Mouse (Mus musculus) erythroblast, adult 5-6 weeks (primary cell): ENCODE measurements around the gene Cdk5. TPM values are rescaled to one million over a fixed set of nuclear protein-coding genes. Genes with fewer than 3 reads are reported as not detected.

Experiments used
- ATAC-seq: replicated peaks from 2 replicates; pipeline ENCODE4 v1.8.0; 2016; ENCODE audit warnings: moderate number of reproducible peaks, mild to moderate bottlenecking, moderate TSS enrichment, inconsistent platforms; ENCODE audit not compliant: poor library complexity, low FRiP score, severe bottlenecking
- total RNA-seq, 2 experiments: library from RNA; stranded (forward) in 1 of 2; stranded (reverse) in 1 of 2; fragments of 150-400 nt in 1 of 2; fragments of 200-764, 138-1000 nt in 1 of 2; gene quantifications; 2 replicates each; pipeline versions ENCODE4 v1.2.3 to v1.2.4; 2015 to 2017; ENCODE audit warnings: low replicate concordance in 2 of 2

Cdk5 gene
- total RNA-seq (2015; ENCODE audit: low replicate concordance) (0.58 and 4.2 TPM in 2 replicates), total RNA-seq (2017; ENCODE audit: low replicate concordance) (2.5 and 3.5 TPM in 2 replicates)

DNA sequence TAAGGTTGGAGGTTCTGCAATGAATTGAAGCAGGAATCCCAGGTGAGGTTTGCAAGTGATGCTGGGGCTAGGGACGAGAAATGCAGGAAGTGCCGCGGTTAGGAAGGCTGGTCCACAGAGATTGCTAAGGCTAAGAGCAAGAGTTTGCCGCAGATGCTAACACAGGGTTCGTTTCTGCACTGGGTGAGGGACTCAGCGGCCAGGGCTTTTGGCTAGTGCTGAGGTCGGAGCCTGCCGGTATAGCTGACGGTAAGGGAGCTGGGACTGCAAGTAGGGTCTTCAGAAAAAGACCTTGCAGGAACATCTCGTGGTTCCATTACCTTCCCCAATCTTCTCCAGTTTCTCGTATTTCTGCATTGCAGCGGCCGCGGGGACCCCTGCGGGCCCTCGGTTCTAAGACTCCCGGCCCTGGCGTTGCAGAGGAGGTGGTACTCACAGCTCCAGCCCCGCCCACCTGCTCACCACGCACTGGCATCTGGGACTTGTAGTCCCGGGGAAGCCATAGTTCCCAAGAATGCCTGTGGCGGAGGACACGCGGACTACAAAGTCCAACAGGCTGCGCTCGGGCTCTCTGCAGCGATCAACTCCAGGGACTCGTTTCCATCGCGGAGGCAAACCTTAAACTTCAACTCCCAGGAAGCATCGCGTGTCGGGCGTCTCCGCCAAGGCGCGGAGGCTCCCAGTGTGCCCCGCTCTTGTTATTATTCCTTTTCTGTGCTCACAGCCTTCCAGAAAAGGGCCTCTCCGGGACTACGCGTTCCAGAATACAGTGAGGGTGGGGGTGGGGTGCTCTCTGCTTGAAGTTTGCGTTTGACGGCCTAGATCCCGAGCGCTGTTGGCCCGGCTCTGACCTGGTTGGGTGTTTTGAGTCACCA, at the start of gene Cdk5, which contains the start of gene Slc4a2:
TSS of gene Cdk5 (minus strand) at position 402 of the 875 bp plus-strand sequence.
TSS of gene Slc4a2 (plus strand) at position 709 of the 875 bp plus-strand sequence.
- peak; percentile 89 for ATAC-seq

DNA sequence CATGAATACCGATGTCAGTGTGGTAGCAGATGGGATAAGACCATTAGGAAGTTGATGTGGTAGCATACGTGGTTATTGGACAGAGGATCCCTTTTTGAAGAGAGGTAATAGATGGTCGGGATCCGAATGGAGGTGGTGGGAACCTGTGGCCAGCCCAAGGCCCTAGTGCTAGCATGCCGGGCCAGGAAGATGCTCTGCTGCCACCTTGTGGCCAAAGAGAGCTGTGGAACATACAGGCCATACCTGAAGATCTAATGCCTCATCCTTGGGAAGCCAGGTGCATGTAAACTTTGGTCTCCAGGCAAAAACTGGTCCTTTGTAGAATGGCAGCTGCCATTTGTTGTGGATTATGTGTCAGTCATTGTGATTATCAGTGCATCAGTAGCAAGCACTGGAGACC, 47.3 kb upstream of the Cdk5 start:
- peak; percentile 84 for ATAC-seq

DNA sequence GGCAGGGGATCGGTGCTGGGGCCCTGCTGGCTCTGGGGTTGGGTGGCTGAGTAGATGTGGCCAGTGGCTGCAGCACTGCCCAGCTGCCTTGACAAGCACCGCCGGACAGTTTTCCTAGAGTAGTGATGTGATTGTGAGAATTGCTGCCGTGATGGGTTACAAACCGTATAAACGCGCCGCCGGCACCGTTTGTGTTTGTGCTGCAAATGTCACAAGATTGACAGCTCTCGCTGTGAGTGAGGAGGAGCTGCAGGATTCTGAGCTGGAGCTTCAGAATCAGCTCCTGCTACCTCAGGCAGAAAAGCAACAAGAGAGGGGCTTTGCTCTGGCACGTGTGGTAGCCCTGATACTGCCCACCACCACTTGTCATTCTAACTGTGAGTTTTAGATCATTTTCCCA, 43.4 kb upstream of the Cdk5 start:
- ATAC-seq: no peak

DNA sequence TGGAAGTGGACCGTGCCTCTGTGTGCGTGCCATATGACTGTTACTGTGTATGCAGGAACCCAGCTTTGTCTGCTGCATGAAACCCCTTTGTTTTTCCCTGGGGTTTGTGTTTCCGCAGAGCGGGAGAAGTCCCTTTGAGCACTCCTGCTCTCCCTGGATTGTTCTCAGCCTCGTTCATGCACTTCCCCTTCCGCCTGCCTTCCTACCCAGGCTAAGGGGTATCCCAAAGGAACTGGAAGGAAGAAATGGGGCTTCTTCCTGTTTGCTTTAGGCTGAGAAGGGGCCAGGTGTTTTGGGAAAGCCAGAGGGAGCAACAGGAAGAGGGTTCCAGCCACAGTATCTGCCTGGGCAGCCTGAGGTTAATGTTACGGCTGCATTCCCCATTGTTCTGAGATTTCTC, 32.3 kb upstream of the Cdk5 start:
- no peak for ATAC-seq

DNA sequence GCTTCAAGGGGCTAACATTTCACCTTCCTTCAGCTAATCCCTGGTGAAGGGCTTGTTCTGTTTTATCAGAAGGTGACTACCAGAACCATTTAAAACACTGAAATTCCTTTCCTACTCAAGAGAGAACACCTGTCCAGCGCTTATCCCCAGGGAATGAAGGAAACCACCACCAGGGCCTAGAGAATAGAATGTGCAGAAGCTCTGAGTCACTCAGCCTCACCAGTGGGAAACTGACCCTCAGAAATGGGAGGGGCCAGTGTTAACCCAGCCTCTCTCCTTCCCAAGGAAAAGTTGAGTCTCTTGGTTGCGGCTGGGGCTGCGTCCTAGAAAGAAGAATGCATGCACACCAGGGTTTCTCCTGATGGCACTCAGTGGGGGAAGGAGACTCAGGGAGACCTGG, 31.7 kb upstream of the Cdk5 start:
- no peak for ATAC-seq

DNA sequence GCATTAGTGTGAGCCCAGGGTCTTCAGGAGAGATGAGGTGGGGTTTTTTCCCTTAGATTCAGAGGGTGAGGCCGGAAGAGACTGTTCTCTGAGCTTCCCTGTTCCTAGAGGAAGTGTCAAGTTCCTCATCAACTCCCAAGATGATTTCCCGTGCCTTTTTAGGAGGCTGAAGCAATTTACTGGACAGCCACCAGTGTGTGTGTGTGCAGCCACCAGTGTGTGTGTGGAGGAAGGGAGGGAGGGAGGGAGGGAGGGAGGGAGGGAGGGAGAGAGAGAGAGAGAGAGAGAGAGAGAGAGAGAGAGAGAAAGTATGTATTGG, 30.6 kb upstream of the Cdk5 start:
- no peak for ATAC-seq

DNA sequence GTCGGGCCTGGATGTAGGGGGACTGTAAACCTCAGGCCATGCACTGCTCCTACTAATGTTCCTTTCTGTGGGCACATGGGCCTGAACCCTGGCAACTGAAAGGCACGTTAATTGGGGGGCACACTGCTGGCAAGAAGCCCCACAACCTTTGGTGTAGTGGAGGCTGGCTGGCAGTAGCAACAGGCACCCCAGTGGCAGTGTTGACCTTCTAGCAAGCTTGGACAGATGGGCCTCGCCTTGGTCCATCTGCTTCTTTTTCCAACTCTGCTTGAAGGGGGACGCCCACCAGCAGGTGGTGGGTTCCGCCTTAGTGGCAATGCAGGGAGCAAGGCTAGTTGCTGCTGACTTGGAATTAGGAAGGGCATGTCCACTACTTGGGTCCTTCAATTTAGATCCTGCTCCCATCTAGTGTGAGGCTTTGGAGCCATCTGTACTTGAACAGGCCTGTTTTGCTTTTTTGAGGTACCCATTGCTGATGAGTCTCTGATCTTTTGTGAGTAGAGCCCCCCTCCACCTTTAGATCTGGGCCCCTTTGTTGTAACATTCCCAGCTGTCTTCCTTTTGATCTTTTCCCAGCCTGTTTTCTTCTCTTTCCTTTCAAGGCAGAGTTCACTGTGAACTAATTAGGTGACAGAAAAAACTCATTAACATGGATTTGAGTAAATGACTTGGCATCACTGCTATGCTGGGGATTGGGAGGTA, 30.1 kb upstream of the Cdk5 start:
- ATAC-seq: no peak

DNA sequence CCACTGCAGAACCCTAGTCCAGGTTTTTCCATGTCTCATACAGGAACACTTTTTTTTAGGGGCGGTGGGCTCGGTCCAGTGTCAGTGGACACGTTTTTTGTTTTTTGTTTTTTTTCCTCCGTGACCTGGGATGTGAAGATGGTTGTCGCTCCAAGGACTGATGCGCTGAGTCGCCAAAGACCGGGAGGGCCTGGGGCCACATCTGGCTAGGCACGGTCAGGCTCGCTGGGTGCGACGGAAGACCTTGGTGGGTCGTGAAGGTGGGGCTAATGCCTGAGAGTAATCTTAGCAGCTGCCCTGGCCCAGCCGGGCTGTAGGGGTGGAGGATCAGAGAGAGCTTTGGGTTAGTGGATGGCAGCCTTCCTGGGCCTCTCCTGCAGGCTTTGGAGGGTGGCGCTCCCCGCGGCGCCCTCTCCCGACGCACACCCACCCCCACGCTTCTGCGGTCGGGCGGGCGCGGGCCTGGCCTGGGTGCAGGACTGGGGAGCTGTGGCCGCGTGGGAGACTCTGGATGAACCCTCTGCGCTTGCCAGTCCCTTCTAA, 29.4 kb upstream of the Cdk5 start:
- peak; percentile 40 for ATAC-seq

DNA sequence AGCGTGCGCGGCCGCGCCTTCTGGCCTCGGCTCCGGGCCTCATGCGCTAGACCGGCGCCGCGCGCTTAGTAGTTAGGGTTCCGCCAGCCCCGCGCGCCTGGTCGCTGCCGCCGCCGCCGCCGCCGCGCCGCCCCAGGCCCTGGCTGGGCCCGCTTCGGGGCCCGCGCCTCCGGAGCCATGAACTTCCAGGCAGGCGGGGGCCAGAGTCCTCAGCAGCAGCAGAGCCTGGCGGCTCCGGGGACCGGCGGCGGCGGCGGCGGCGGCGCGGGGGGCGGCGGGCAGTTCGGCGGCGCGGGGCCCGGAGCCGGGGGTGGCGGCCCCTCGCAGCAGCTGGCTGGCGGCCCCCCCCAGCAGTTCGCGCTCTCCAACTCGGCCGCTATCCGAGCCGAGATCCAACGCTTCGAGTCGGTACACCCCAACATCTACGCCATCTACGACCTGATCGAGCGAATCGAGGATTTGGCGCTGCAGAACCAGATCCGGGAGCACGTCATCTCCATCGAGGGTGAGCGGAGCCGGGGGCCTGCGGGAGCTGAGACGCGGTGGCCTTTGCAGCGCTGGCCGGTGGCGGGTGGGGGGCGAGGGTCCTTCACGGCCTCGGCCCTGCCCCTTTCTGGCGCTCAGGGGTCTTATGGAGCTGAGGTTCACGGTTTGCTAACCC, 28.8 kb upstream of the Cdk5 start, which contains the start of gene Agap3:
TSS of gene Agap3 (plus strand) at position 148 of the 661 bp plus-strand sequence.
- peak; percentile 38 for ATAC-seq

DNA sequence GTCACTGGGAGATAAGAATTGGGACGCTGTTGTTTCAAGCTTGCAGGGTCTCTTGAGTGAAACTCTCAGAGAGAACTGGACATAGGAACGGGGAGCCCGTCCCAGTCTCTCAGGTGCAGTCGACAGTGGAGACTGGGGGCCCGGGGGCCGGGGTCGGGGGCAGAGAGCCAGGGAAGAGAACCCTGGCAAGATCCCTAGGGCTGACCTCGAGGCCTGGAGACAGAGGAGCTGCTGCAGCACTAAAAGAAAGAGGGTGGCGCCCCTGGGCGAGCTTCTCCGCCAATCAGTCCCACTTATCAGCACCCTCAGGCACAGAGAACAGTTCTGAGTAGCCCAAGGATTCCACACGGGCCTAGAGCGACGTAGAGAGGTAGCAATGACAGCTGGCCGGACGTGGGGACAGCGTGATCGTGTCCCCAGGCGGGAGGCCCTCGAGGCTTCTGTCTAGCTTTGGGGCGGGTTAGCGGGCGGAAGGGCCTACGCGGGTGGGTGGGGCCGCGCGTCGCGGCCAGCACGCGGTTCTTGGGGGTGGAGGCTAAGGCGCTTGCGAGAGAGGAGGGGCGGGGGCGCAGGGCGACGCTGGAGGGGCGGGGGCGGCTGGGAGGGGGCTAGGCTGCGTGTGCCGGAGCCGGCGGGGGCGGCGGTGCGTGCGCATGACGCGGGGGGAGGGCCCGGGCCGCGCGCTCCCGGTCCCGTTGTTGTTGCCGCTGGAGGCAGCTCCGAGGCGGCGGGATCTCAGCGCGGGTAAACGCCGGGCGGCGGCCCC, 28.1 kb upstream of the Cdk5 start:
- ATAC-seq: peak; percentile 63

DNA sequence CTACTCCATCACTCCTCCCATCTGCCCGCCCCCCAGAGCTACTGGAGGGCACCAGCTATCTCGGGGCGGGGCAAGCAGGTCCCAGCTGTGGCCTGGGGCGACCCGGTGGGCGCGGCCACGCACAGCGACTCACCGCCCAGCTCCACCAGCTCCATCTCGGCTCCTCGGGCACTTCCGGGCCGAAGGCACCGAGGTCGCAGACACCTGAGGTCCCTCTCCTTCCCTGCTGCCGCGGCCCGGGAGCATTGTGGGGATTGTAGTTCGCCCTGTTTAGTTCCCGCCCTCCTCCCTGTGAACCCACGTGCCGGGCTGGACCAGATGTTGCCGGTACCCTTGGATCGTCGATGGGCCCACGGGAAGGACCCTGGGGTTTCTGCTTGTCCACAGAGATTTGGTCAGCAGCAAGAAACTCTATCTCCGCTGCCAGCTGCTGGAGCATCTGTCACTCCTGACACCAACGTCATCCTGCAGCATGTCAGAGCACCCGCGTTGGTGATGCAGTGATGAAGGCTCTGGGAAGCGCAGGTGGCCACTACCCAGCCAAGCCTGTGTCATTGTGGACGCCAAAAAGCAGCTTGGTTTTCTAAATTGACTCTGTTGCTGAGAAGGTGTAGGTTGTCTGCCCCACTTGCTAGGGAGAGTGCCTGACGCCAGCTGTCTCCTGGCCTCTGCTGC, 24.4 kb upstream of the Cdk5 start, which contains the start of gene Tmub1:
TSS of gene Tmub1 (minus strand) at position 231 of the 675 bp plus-strand sequence.
- ATAC-seq: peak; percentile 36

DNA sequence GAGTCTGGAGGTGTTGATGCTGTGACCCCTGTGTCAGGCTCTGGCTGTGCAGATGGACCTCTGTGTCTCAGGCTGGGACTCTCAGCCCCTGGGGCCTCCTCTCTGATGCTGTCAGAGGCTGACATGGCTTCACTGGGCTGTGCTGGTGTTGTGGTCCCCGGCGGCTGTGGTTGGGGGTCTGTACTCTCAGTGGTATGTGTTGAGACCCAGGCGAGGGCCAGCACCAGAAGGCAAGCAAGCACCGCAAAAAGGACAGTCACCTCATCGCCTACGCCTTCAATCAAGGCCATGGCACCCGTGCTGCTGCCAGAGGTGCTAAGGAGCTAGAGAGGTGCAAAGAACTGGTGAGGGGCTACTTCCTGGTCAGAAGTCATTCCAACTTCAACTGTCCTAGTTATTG, 23.3 kb upstream of the Cdk5 start:
- ATAC-seq: no peak

DNA sequence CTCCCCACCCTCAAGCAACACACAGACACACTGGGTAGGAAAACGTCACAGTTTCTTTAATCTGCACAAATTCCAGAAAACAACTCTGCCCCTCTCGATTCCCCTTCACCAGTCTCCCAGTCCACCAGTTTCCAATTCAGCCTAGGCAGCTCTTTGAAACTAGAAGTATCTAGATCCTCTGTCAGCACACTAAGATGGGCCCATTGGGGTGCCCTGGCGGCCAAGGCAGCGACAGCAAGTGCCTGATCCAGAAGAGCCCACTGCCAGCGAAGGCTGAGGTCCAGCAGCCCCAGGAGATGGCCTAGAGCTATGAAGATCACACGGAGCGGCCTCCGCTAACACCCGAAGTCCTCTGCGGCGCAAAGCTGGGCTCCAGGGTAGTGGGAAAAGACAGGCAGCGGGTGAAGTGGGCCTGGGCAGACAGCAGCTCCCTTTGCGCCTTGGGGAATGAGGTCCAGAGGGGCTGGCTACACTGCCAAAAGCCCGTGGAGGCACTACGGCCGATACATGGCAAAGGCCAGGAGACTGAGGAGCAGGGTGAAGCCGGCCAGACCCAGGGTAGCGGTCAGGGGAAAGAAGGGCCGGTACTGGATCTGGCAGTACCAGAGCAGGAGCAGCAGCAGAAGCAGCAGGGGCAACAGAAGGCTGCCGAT, 22.2 kb upstream of the Cdk5 start:
- peak; percentile 1; the same call in 1 of the 2 replicates for ATAC-seq

DNA sequence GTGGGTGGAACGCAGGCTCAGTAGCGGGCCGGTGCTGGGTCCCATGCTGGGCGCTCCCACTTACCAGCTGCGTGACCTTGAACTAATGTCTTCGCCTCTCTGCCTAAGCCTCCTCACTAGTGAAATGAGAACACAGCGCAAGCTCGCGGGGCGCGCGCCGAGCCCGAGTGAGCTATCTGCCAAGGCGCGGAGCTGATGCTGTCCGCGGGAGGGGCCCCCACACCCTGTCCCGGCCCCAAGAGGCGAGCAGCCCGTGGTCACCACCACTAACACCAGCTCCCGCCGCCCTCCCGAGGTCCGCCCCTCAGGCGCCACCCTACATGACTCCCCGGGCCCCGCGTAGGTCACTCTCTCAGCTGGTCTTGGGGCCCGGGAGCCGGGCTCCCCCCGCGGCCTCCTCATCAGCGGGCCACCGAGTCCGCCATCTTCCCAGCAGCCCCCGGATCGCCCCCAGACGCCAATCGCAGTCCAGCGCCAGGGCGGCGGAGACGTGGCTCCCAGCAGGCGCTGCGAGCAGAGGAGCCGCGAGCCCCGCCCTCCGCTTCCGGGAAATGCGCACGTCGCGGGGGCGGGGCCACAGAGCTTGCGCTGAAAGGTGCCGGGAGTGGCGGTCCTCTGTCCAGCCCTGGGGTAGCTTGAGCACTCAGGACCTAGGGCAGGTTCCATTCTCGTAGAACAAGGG, 21.6 kb upstream of the Cdk5 start, which contains the start of gene Fastk:
TSS of gene Fastk (minus strand) at position 542 of the 682 bp plus-strand sequence.
- ATAC-seq: peak; percentile 88

DNA sequence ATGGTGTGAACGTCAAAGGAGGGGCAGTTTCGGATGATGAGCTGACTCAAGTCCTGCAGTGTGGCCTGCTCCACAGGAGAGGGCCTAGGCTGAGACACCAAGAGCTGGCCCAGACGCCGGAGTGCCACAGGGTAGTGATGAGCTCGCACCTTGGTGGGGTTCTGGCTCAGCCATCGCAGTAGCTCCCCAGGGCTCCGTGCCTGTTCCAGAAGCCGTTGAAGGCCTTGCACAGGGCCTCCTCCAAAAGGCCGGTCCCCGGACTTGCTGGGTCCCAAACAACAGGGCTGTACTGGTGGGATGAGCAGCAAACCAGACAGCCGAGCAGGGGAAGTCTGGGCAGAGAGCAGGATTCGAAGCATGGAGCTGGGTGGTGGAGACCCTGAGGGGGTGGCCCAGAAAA, 20.6 kb upstream of the Cdk5 start:
- no peak for ATAC-seq

DNA sequence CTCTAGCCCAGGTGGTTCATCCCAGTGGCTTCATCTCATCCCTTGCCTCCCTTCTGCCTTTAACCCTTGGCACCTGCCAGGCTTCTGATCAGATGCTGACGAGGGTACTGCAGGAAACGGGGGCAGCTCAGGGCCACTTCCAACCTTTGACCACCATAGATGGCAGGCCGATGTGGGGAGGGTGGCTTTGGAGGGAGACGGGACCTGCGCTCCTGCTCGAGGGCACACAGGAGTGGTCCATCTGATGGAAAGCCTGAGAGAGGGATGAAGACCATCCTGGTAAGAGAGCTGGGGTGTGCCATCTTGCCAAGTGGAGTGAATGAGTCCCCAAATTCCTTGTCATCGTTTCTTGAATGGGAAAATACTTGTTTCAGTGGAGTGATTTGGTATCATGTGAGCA, 19.9 kb upstream of the Cdk5 start:
- ATAC-seq: no peak

DNA sequence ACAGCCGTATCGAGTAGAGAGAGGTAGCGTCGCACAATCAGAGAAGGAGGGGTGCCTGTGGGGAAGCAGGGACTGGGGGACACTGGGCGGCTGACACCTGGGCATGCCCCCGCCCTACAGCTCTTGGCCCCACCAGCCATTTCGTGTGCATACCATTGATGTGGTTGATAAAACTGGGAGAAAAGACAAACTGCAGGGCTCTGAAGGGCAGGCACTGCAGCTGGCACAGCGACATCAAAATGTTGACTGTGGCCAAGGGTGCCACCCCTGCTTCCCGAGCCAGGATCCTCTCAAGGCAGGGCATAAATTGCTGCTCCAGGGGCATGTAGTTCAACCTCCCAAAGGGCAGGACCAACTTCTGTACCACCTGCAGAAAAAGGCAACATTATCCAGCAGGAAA, 18.7 kb upstream of the Cdk5 start:
- no peak for ATAC-seq

DNA sequence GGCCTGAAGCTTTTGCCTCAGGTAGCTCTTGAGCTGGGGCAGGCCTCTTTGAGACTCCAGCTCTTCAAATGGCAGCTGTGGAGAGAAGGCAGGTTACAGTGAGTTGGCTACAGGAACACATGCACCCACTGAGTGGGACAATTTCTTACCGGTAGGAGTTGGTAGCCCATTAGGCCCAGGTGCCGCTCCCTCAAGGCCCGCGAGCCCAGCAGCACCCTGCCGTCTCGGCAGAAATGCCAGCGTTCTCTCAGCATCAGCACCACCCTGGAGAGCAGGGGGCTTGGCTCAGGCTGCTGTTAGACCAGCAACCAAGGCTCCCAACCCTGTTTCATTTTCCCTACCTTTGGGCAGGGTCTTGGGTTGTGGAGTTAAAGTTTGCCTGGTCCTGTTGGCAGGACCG, 17.9 kb upstream of the Cdk5 start:
- no peak for ATAC-seq
